8 mouse cellular contexts compared by ENCODE assay signal in the genomic region with DNA sequence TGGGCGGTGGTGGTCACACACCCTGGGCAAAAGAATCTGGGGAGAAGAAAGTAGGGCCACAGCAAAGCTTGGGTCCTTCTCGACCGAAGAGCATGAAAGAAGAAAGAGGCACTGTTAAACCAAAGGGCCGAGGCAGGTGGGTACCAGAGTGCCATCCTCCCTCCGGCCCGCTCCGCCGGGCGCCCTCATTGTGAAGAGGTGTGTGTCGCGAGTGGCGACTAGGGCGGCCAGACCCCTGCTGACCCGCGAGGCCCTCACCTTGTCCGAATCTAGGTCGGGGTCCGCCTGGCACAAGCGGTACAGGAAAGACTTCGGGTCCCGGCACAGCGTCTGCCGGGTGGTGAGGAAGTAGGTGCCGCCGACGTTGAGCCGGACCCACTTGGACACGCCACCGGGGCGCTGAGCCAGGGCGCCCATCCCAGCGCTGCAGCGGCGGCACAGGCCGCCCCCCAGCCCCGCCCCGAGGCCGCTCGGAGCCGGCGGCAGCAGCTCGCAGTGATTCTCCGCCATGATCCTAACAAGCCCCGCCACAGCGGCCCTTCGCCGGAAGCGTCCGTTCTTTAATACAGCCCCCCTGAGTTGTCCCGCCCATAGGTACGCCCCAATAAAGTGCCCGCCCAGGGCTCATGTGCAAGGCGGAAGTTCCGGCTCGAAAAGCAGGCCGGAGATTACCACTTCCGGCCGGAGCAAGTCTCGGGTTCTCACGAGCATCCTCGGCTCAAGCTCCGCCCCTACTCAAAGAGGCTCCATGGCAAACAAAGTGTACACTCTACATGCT. TPM values are rescaled to one million over a fixed set of nuclear protein-coding genes. Genes with fewer than 3 reads are reported as not detected.
DNase-seq lines count a peak whose midpoint lies in the region; ATAC-seq lines count a peak whose summit lies in the region.

A gene (minus strand): TSS at position 567 of the 778 bp plus-strand sequence.

- H3K4me3 ChIP-seq in forebrain, embryonic 14.5 days (ENCODE audit: low read depth, low read length) = peak within 1 kb of the TSS; percentile 95
- H3K4me3 ChIP-seq in neural tube, embryonic 15.5 days (replicated peaks) = peak within 1 kb of the TSS; percentile 99

- WGBS in forebrain, embryonic 14.5 days = under 1% methylated on average over 62 of the region's 62 CpGs
- under 1% methylated on average over 61 of the region's 62 CpGs for WGBS in neural tube, embryonic 15.5 days

- H3K27ac ChIP-seq in forebrain, embryonic 14.5 days (ENCODE audit: low read depth, low read length) = peak within 1 kb of the TSS; percentile 68
- H3K27ac ChIP-seq in neural tube, embryonic 15.5 days (replicated peaks) = peak within 1 kb of the TSS; percentile 86

- H3K27me3 ChIP-seq in forebrain, embryonic 14.5 days (replicated peaks; ENCODE audit: control insufficient read depth, insufficient read depth, low read length) = no peaks in the 10 kb centered on the region
- no peaks in the 10 kb centered on the region for H3K27me3 ChIP-seq in neural tube, embryonic 15.5 days (replicated peaks)

- DNase-seq in ES-CJ7 (ENCODE audit: low read depth, low spot score) = peak; percentile 97
- peak; percentile 93 for DNase-seq in cerebellum, adult 11 months
- peak; percentile 98 for DNase-seq in forebrain, embryonic 14.5 days (ENCODE audit: low spot score)
- peak; percentile 91 to 96 for DNase-seq in heart, postnatal 14 days
- peak; percentile 96 for DNase-seq in layer of hippocampus, adult 11-12 months (ENCODE audit: low spot score)
- peak; percentile 94 to 95 for DNase-seq in lung, adult 18-20 months
- DNase-seq in testis, postnatal 14 days (ENCODE audit: low spot score) = peak; percentile 93

- intact Hi-C loops in heart, postnatal 14 days (cut with DNase I) = loop anchor here (2.0 kb wide), 1 partner anchor 68 kb away; no protein-coding TSS in a partner anchor

- peak within 1 kb of the TSS; percentile 95 for H3K9ac ChIP-seq in forebrain, embryonic 14.5 days (ENCODE audit: low read length)
- peak within 1 kb of the TSS; percentile 95 for H3K9ac ChIP-seq in neural tube, embryonic 15.5 days (replicated peaks)

- peak; percentile 99 for ATAC-seq in forebrain, embryonic 14.5 days
- peak; percentile 96 for ATAC-seq in neural tube, embryonic 15.5 days (ENCODE audit: low FRiP score)

- no peaks in the 10 kb centered on the region for H3K9me3 ChIP-seq in forebrain, embryonic 14.5 days (replicated peaks; ENCODE audit: control insufficient read depth, low read length)
- H3K9me3 ChIP-seq in neural tube, embryonic 15.5 days (replicated peaks) = no peaks in the 10 kb centered on the region

- H3K4me2 ChIP-seq in forebrain, embryonic 14.5 days (ENCODE audit: low read length) = peak within 1 kb of the TSS; percentile 72
- peak within 1 kb of the TSS; percentile 78 for H3K4me2 ChIP-seq in neural tube, embryonic 15.5 days

- peaks cover 27% of the 10 kb centered on the region for H3K36me3 ChIP-seq in forebrain, embryonic 14.5 days (ENCODE audit: control insufficient read depth, insufficient read depth, low read length)
- H3K36me3 ChIP-seq in neural tube, embryonic 15.5 days = peaks cover 9% of the 10 kb centered on the region

- H3K4me1 ChIP-seq in forebrain, embryonic 14.5 days (ENCODE audit: control insufficient read depth, insufficient read depth, low read length) = peaks cover 8% of the 10 kb centered on the region
- peaks cover 44% of the 10 kb centered on the region for H3K4me1 ChIP-seq in neural tube, embryonic 15.5 days

RNA-seq across cellular contexts. Expression of the gene that starts here (rescaled TPM):
- polyA plus RNA-seq in forebrain, embryonic 14.5 days (2014; fragmentation: Nextera tagmentation; extraction: Ambion mirVana) = 84.3 and 87.0 TPM in 2 replicates
- 10 to 100 TPM; 14.4 to 14.6 TPM for total RNA-seq in heart, postnatal 14 days (2021)
- 75.9 and 77.4 TPM in 2 replicates for polyA plus RNA-seq in neural tube, embryonic 15.5 days (2015; fragmentation: Nextera tagmentation; extraction: Ambion mirVana)

Comparison
In these comparisons a context has a peak if more than half of its experiments do, and no peak if none do; other contexts are left out.
1. Peak in every context shown above with its lines: DNase-seq, ATAC-seq, H3K4me3 ChIP-seq and H3K27ac ChIP-seq.